Mouse (Mus musculus) megakaryocyte, embryonic 14.5 days (primary cell): Measurements from ENCODE around the gene Foxo3.

ENCODE experiments used
- FLI1 ChIP-seq: IDR thresholded peaks from 2 replicates; pipeline ENCODE4 v1.6.1; 2012; ENCODE audit warnings: low read length, inconsistent platforms, mixed read lengths
- GATA1 ChIP-seq: IDR thresholded peaks from 3 replicates; pipeline ENCODE4 v1.6.1; 2012; ENCODE audit warnings: mixed read lengths, low read length, inconsistent platforms, borderline replicate concordance

DNA sequence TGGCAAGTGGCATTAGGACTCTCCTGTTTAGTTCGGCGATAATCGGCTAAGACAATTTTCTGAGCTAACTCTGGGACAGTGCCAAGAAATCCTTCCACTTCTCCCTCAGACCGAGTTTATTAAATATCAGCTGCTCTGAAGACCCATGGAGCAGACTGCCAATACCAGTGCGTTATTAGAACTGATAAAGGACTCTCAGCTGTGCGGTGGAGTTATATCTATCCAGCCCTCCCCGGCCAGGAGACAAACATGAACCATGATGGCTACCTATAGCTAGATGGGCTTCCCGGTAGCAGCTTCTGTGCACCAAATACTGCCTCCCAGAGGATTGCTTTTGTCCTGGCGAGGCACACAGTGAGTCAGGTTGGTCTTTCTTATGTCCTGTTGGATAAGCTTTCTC, 134.5 kb downstream of the Foxo3 start:
- TF ChIP-seq GATA1 (no peak), FLI1 (no peak)
